Mouse (Mus musculus): ENCODE results near the gene Tldc2.

- TF ChIP-seq CTCF (IDR thresholded peaks at IDR 0.05; ENCODE audit: low read depth) (no peak), EP300 (IDR thresholded peaks at IDR 0.05; ENCODE audit: low read depth) (no peak)
Observed at GRCm38 (mm10) chr2:157099532-157100318, 12.9 kb downstream of the Tldc2 start.
